Mouse (Mus musculus) brain, embryonic 14.5 days (tissue): Measurements from ENCODE around the gene Zfp955b.

Experiments used
- CTCF ChIP-seq: fragments of 200-500 bp; IDR thresholded peaks from 2 replicates; pipeline ENCODE4 v1.5.1; 2012; ENCODE audit warnings: inconsistent platforms, mild to moderate bottlenecking, moderate library complexity, borderline replicate concordance; ENCODE audit not compliant: insufficient read depth, insufficient read length; ENCODE audit errors: extremely low read depth
- POLR2A ChIP-seq: fragments of 200-500 bp; IDR thresholded peaks from 2 replicates; pipeline ENCODE4 v1.6.1; 2012; ENCODE audit warnings: mild to moderate bottlenecking, inconsistent platforms, borderline replicate concordance; ENCODE audit not compliant: poor library complexity, insufficient read depth, insufficient read length, severe bottlenecking; ENCODE audit errors: extremely low read depth

GRCm38 (mm10) chr17:33268907-33269306 is 20.4 kb upstream of the Zfp955b start:
- TF ChIP-seq POLR2A: no peak
- no peak for TF ChIP-seq CTCF
